Mouse (Mus musculus): Measurements from ENCODE around the gene Rabgap1l. TPM values are rescaled to one million over a fixed set of nuclear protein-coding genes. Genes with fewer than 3 reads are reported as not detected.
A peak's percentile ranks its signal among the peaks of the same experiment; 100 is the strongest.

Rabgap1l gene
- total RNA-seq (2021) = 100 to 1,000 TPM; 214 to 241 TPM

GRCm38 (mm10) chr1:160792686-160793355 lies at the start of gene Rabgap1l:
Rabgap1l (minus strand) TSS chr1:160793211.
- DNase-seq (ENCODE audit: extremely low spot score in 1 of 2, low spot score in 1 of 2) = peak; percentile 61 to 68

DNA sequence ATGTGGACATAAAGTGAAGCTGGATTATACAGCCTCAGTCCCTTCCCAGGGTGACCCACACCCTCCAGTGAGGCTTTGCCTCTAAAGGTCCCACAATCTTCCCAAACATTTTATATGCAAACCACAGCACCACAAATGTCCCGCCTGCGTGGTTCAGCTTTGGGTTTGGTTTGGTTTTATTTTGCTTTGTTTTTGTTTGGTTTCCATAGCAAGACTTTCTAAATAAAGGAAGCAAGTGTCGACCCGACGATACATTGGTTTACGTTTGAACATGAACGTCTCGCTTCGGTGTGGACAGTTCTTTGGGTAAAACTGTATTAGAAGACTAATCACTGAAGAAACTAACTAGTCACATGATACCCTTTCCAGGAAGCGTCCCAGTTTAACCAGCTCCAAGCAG lies 49.6 kb upstream of the Rabgap1l start:
- no peak for DNase-seq (ENCODE audit: extremely low spot score in 1 of 2, low spot score in 1 of 2)

DNA sequence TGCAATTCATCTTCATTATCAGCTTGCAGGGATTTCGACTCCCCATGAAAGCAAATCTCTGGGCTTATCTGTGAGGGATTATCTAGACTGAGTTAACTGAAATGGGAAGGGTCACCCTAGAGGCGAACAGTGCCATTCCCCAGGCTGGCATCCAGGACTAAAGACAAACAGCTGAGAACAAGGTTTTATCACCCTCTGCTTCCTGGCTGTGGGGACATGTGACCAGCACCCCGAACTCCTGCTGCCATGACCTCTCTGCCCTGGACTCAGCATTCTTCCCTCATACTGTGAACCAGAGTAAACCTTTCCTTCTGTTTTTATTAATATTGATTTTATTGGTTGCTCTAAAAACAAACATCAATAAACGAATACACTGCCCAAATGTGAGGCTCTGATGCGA lies 47.6 kb upstream of the Rabgap1l start:
- DNase-seq (ENCODE audit: extremely low spot score in 1 of 2, low spot score in 1 of 2) = no peak

GRCm38 (mm10) chr1:160839095-160839494 lies 46.1 kb upstream of the Rabgap1l start:
- no peak for DNase-seq (ENCODE audit: extremely low spot score in 1 of 2, low spot score in 1 of 2)

DNA sequence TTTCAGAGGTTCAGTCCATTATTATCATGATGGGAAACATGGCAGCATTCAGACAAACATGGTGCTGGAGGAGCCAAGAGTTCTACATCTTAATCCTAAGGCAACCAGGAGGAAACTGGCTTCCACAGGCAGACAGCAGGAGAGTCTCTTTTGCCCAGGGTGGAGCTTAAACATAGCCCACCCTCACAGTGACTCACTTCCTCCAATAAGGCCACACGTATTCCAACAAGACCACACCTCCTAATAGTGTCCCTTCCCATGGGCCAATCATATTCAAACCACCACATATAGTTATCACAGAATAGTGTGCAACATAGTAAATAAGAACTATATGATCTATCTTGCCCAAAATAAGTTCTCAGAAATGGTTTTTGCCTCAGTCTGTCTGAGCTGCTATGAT lies 41.4 kb upstream of the Rabgap1l start:
- DNase-seq (ENCODE audit: extremely low spot score in 1 of 2, low spot score in 1 of 2) = no peak

- DNase-seq (ENCODE audit: extremely low spot score in 1 of 2, low spot score in 1 of 2) = no peak
Observed at GRCm38 (mm10) chr1:160832267-160833021, 39.4 kb upstream of the Rabgap1l start.

GRCm38 (mm10) chr1:160830608-160831498 lies 37.8 kb upstream of the Rabgap1l start:
- DNase-seq (ENCODE audit: extremely low spot score in 1 of 2, low spot score in 1 of 2) = no peak

DNA sequence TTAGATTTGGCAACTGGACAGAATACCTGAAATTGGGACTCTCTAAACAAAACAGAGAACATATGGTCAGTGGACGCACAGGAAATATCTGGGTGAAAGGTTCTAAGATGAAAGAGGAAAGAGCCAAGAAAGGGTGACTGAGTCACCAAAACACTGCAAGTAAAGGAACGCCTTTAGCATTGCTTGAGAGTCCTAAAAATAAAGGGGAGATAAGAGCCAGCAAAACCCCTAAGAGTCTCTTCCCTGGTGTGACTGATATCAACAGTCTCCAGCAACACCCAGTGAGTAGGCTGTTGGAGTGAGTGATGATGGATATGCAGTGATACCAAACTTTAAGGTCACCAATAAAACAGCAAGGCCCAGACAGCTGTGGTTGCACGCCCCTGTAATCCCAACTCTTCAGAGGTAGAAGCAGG lies 32.4 kb upstream of the Rabgap1l start:
- no peak for DNase-seq (ENCODE audit: extremely low spot score in 1 of 2, low spot score in 1 of 2)

DNA sequence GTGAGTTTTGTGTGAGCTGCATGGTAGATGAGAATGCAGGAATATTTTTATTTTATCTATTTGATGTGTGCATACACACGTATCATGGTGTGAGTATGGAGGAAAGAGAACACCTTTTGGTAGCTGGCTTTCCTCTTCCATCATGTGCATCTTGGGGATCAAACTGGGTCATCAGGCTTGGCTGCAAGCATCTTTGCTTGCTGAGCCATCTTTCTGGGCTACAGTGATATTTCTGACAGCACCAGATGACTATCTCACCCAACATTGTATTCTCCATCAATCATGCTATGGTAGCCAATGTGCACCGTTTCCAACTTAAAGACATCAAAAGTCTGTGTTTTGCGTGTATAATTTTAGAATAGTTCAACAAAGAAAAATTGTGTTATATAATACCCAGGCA lies 30.6 kb upstream of the Rabgap1l start:
- no peak for DNase-seq (ENCODE audit: extremely low spot score in 1 of 2, low spot score in 1 of 2)

GRCm38 (mm10) chr1:160814198-160814597 lies 21.2 kb upstream of the Rabgap1l start:
- DNase-seq (ENCODE audit: extremely low spot score in 1 of 2, low spot score in 1 of 2) = no peak

- no peak for DNase-seq (ENCODE audit: extremely low spot score in 1 of 2, low spot score in 1 of 2)
Observed at GRCm38 (mm10) chr1:160812428-160812827, 19.4 kb upstream of the Rabgap1l start.

DNA sequence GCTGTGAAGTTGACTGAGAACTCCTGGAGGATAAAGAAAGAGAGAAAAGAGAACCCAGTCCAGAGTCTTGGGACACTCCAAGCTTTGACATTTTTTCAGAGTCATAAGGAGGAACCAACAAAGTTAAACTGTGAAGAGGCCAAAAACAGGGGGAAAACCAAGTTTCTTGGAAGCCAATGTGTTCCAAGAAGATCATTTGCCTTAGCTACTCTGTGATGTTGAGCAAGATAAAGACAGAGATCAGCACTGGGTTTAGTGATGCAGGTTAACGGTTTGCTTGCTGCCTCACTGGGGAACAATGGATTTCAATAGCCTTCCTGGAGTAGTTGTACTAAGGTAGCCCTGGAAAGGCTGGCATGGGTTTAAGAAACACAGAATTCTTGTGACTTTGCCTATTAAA lies 18.9 kb upstream of the Rabgap1l start:
- no peak for DNase-seq (ENCODE audit: extremely low spot score in 1 of 2, low spot score in 1 of 2)

- DNase-seq (ENCODE audit: extremely low spot score in 1 of 2, low spot score in 1 of 2) = no peak
Observed at GRCm38 (mm10) chr1:160805268-160805667, 12.3 kb upstream of the Rabgap1l start.

GRCm38 (mm10) chr1:160799972-160800371 lies 7.0 kb upstream of the Rabgap1l start:
- no peak for DNase-seq (ENCODE audit: extremely low spot score in 1 of 2, low spot score in 1 of 2)

DNA sequence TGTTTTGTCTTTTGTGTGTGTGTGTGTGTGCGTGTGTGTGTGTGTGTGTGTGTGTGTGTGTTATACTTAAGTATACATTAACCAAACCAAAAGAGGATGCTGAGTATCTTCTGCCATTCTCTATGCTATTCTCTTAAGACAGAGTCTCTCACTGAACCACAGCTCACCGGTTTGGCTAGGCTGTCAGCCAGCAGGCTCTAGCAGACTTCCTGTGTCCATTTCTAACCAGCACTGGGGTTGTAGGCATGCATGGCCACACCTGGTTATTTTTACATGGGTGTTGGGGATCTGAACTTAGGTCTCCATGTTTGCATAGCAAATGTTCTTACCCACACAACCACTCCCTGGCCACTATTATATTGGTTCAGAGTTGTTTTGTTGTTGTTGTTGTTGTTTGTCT lies 2.0 kb upstream of the Rabgap1l start:
- DNase-seq (ENCODE audit: extremely low spot score in 1 of 2, low spot score in 1 of 2) = no peak

- no peak for DNase-seq (ENCODE audit: extremely low spot score in 1 of 2, low spot score in 1 of 2)
Observed at GRCm38 (mm10) chr1:160793791-160794757, 1.1 kb upstream of the Rabgap1l start.

DNA sequence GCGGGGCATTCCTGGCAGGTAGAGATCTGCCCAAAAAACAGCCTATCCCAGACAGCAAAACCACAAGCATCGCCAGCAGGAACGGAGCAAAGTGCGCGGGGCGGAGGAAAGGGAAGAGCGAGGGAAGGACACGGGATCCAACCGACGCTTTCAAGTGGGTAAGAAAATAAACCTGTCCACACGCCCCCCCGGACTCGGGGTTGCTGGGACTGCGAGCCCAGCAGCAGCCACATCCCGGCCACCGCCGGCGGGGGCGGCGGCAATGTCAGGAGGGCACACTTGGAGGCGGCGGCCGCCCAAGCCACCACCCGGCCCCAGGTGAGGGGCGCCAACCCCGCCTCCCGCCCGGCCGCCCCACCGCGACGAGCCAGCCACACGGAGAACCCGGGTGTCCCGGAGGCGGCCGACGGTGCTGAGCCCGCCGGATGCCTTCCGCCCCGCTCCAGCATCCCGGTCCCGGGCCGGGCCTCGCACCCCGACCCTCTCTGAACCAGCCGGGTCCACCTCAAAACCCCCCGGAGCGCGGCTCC lies 790 bp downstream of the Rabgap1l start:
- peak; percentile 21 to 27 for DNase-seq (ENCODE audit: extremely low spot score in 1 of 2, low spot score in 1 of 2)

- DNase-seq (ENCODE audit: extremely low spot score in 1 of 2, low spot score in 1 of 2) = no peak
Observed at GRCm38 (mm10) chr1:160791381-160792155, 1.4 kb downstream of the Rabgap1l start.

DNA sequence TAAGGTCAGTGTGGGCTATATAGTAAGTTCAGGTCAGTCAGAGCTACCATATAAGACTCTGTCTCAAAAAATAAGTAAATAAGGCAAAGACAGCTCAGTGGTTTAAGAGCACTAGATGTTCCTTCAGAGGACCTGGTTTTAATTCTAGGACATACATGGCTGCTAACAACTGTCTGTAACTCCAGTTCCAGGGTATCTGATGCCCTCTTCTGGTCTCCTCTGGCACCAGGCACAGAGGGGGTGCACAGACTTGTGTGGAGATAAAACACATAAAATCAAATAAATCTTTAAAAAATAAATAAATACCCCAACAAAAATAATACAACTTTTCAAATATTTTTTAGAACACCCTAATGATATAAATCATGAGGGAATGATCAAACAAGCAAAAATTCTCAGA lies 2.4 kb downstream of the Rabgap1l start:
- DNase-seq (ENCODE audit: extremely low spot score in 1 of 2, low spot score in 1 of 2) = no peak
